Mouse (Mus musculus): Measurements from ENCODE around the gene Cacna1h. TPM values are rescaled to one million over a fixed set of nuclear protein-coding genes. Genes with fewer than 3 reads are reported as not detected.

Gene Cacna1h
- polyA plus RNA-seq, 1 experiment from 2014 or later, result 3.2 TPM

GRCm38 (mm10) chr17:25398520-25398838 lies 35.1 kb downstream of the Cacna1h start:
- Histone ChIP-seq H3K27me3 (ENCODE audit: low read depth, poor library complexity, severe bottlenecking) (peaks cover 18% of the 10 kb centered on the region), H3K27ac (peak overlapping the region; percentile 31; the same call in 1 of the 2 replicates), H3K4me3 (no peak overlapping the region), H3K36me3 (peaks cover 5% of the 10 kb centered on the region; the same call in 1 of the 2 replicates), H3K9me3 (replicated peaks) (no peaks in the 10 kb centered on the region), H3K4me1 (peaks cover 40% of the 10 kb centered on the region)
- no peak for DNase-seq (ENCODE audit: low spot score)
- WGBS, result 43% methylated on average over 13 of the region's 13 CpGs

- Histone ChIP-seq H3K4me3 (no peak overlapping the region), H3K27ac (no peak overlapping the region), H3K9me3 (replicated peaks) (no peaks in the 10 kb centered on the region), H3K36me3 (peaks cover 6% of the 10 kb centered on the region; the same call in 1 of the 2 replicates), H3K27me3 (ENCODE audit: low read depth, poor library complexity, severe bottlenecking) (peaks cover 14% of the 10 kb centered on the region), H3K4me1 (peaks cover 38% of the 10 kb centered on the region)
- 36% methylated on average over 14 of the region's 14 CpGs for WGBS
- DNase-seq (ENCODE audit: low spot score), result peak; percentile 94
These were observed 35.6 kb downstream of the Cacna1h start for GRCm38 (mm10) chr17:25397804-25398519.

GRCm38 (mm10) chr17:25394526-25394925 lies 39.1 kb downstream of the Cacna1h start:
- H3K9me3 ChIP-seq (replicated peaks), result no peaks in the 10 kb centered on the region
- DNase-seq (ENCODE audit: low spot score), result no peak
- H3K27me3 ChIP-seq (ENCODE audit: low read depth, poor library complexity, severe bottlenecking), result no peaks in the 10 kb centered on the region; the same call in 1 of the 2 replicates
- 90% methylated on average over 4 of the region's 4 CpGs for whole genome bisulfite sequencing
- H3K36me3 ChIP-seq, result peaks cover 21% of the 10 kb centered on the region; the same call in 1 of the 2 replicates
- no peak overlapping the region for H3K4me3 ChIP-seq
- peaks cover 27% of the 10 kb centered on the region for H3K4me1 ChIP-seq
- H3K27ac ChIP-seq, result no peak overlapping the region

- H3K27me3 ChIP-seq (ENCODE audit: low read depth, poor library complexity, severe bottlenecking), result peaks cover 4% of the 10 kb centered on the region; the same call in 1 of the 2 replicates
- peaks cover 9% of the 10 kb centered on the region; the same call in 1 of the 2 replicates for H3K4me1 ChIP-seq
- no peak overlapping the region for H3K4me3 ChIP-seq
- WGBS, result 45% methylated on average over 9 of the region's 9 CpGs
- no peak for DNase-seq (ENCODE audit: low spot score)
- no peak overlapping the region for H3K27ac ChIP-seq
- H3K9me3 ChIP-seq (replicated peaks), result no peaks in the 10 kb centered on the region
- peaks cover 17% of the 10 kb centered on the region; the same call in 1 of the 2 replicates for H3K36me3 ChIP-seq
These were observed 59.6 kb downstream of the Cacna1h start for GRCm38 (mm10) chr17:25374011-25374410.

- WGBS, result 82% methylated on average over 8 of the region's 8 CpGs
- H3K36me3 ChIP-seq, result peaks cover 17% of the 10 kb centered on the region; the same call in 1 of the 2 replicates
These were observed 61.1 kb downstream of the Cacna1h start for GRCm38 (mm10) chr17:25372491-25372890.

GRCm38 (mm10) chr17:25368973-25369372 lies 64.6 kb downstream of the Cacna1h start, which contains the start of gene Tpsg1:
TSS of gene Tpsg1 (plus strand) at chr17:25369273.
- H3K36me3 ChIP-seq, result no peaks in the 10 kb centered on the region
- H3K4me3 ChIP-seq, result no peak within 1 kb of the TSS
- no peak within 1 kb of the TSS for H3K27ac ChIP-seq
- H3K4me1 ChIP-seq, result 0 out of 2 replicates have a peak, but pooled peaks cover 3% of the 10 kb centered on the region
- DNase-seq (ENCODE audit: low spot score), result no peak
- no peaks in the 10 kb centered on the region for H3K27me3 ChIP-seq (ENCODE audit: low read depth, poor library complexity, severe bottlenecking)
- H3K9me3 ChIP-seq (replicated peaks), result no peaks in the 10 kb centered on the region
- 84% methylated on average over 3 of the region's 3 CpGs for WGBS

More at GRCm38 (mm10) chr17:25372491-25372890, 61.1 kb downstream of the Cacna1h start:
- peaks cover 4% of the 10 kb centered on the region; the same call in 1 of the 2 replicates for H3K27me3 ChIP-seq (ENCODE audit: low read depth, poor library complexity, severe bottlenecking)
- DNase-seq (ENCODE audit: low spot score), result no peak
- no peak overlapping the region for H3K27ac ChIP-seq
- no peaks in the 10 kb centered on the region for H3K9me3 ChIP-seq (replicated peaks)
- H3K4me3 ChIP-seq, result no peak overlapping the region
- 0 out of 2 replicates have a peak, but pooled peaks cover 4% of the 10 kb centered on the region for H3K4me1 ChIP-seq

GRCm38 (mm10) chr17:25366005-25366404 lies 67.6 kb downstream of the Cacna1h start, which contains the start of gene Tpsb2:
TSS of gene Tpsb2 (plus strand) at chr17:25366305.
- WGBS, result 70% methylated on average over 2 of the region's 2 CpGs
- Histone ChIP-seq H3K4me3 (no peak within 1 kb of the TSS), H3K27me3 (ENCODE audit: low read depth, poor library complexity, severe bottlenecking) (no peaks in the 10 kb centered on the region), H3K9me3 (replicated peaks) (no peaks in the 10 kb centered on the region), H3K36me3 (no peaks in the 10 kb centered on the region), H3K27ac (no peak within 1 kb of the TSS), H3K4me1 (no peaks in the 10 kb centered on the region)
- DNase-seq (ENCODE audit: low spot score), result no peak

- Histone ChIP-seq H3K4me1 (no peaks in the 10 kb centered on the region), H3K27me3 (ENCODE audit: low read depth, poor library complexity, severe bottlenecking) (no peaks in the 10 kb centered on the region), H3K9me3 (replicated peaks) (no peaks in the 10 kb centered on the region), H3K4me3 (no peak overlapping the region), H3K36me3 (no peaks in the 10 kb centered on the region), H3K27ac (no peak overlapping the region)
- DNase-seq (ENCODE audit: low spot score), result peak; percentile 63
- WGBS, result 9% methylated on average over 1 of the region's 1 CpGs
These were observed 69.9 kb downstream of the Cacna1h start for GRCm38 (mm10) chr17:25363726-25364125.

GRCm38 (mm10) chr17:25361291-25361690 lies 72.3 kb downstream of the Cacna1h start:
- Histone ChIP-seq H3K27ac (no peak overlapping the region), H3K9me3 (replicated peaks) (no peaks in the 10 kb centered on the region), H3K36me3 (no peaks in the 10 kb centered on the region), H3K4me3 (no peak overlapping the region), H3K4me1 (no peaks in the 10 kb centered on the region), H3K27me3 (ENCODE audit: low read depth, poor library complexity, severe bottlenecking) (no peaks in the 10 kb centered on the region)
- WGBS, result 77% methylated on average over 2 of the region's 2 CpGs
- DNase-seq (ENCODE audit: low spot score), result no peak

- DNase-seq (ENCODE audit: low spot score), result no peak
- Histone ChIP-seq H3K27ac (no peak within 1 kb of the TSS), H3K9me3 (replicated peaks) (no peaks in the 10 kb centered on the region), H3K27me3 (ENCODE audit: low read depth, poor library complexity, severe bottlenecking) (no peaks in the 10 kb centered on the region), H3K36me3 (no peaks in the 10 kb centered on the region), H3K4me3 (no peak within 1 kb of the TSS), H3K4me1 (no peaks in the 10 kb centered on the region)
- 91% methylated on average over 4 of the region's 4 CpGs for whole genome bisulfite sequencing
These were observed 88.1 kb downstream of the Cacna1h start, which contains the start of gene Tpsab1 for GRCm38 (mm10) chr17:25345462-25345861. TSS of gene Tpsab1 (minus strand) at chr17:25345562.

- Histone ChIP-seq H3K27me3 (ENCODE audit: low read depth, poor library complexity, severe bottlenecking) (no peaks in the 10 kb centered on the region), H3K36me3 (no peaks in the 10 kb centered on the region), H3K4me1 (peaks cover 4% of the 10 kb centered on the region; the same call in 1 of the 2 replicates), H3K9me3 (replicated peaks) (no peaks in the 10 kb centered on the region), H3K4me3 (no peak overlapping the region), H3K27ac (no peak overlapping the region)
- WGBS, result 64% methylated on average over 3 of the region's 3 CpGs
- DNase-seq (ENCODE audit: low spot score), result no peak
These were observed 92.1 kb downstream of the Cacna1h start for GRCm38 (mm10) chr17:25341490-25341889.

GRCm38 (mm10) chr17:25340003-25340402 lies 93.6 kb downstream of the Cacna1h start:
- Histone ChIP-seq H3K27me3 (ENCODE audit: low read depth, poor library complexity, severe bottlenecking) (no peaks in the 10 kb centered on the region), H3K27ac (no peak overlapping the region), H3K36me3 (no peaks in the 10 kb centered on the region), H3K4me3 (no peak overlapping the region), H3K9me3 (replicated peaks) (no peaks in the 10 kb centered on the region), H3K4me1 (peaks cover 4% of the 10 kb centered on the region; the same call in 1 of the 2 replicates)
- DNase-seq (ENCODE audit: low spot score), result no peak
- WGBS, result 92% methylated on average over 6 of the region's 6 CpGs

- Histone ChIP-seq H3K4me3 (no peak overlapping the region), H3K4me1 (peaks cover 4% of the 10 kb centered on the region; the same call in 1 of the 2 replicates), H3K9me3 (replicated peaks) (no peaks in the 10 kb centered on the region), H3K36me3 (no peaks in the 10 kb centered on the region), H3K27ac (no peak overlapping the region), H3K27me3 (ENCODE audit: low read depth, poor library complexity, severe bottlenecking) (peaks cover 6% of the 10 kb centered on the region; the same call in 1 of the 2 replicates)
- 82% methylated on average over 4 of the region's 4 CpGs for WGBS
- DNase-seq (ENCODE audit: low spot score), result no peak
These were observed 95.4 kb downstream of the Cacna1h start for GRCm38 (mm10) chr17:25338218-25338617.
